Mouse (Mus musculus) lung, embryonic 14.5 days (tissue): ENCODE data around the gene Tmem120b. TPM values are rescaled to one million over a fixed set of nuclear protein-coding genes. Genes with fewer than 3 reads are reported as not detected.

ENCODE experiments used
- ATAC-seq: fragments of 200-750 bp; cut with Nextera tagmentation; 2 replicates; pipeline ENCODE4 v1.8.0; 2017; ENCODE audit warnings: mild to moderate bottlenecking, moderate TSS enrichment, moderate library complexity; ENCODE audit not compliant: insufficient read depth
- DNase-seq: peaks from one replicate; pipeline ENCODE4 v3.0.0-alpha.2; 2015
- H3K27ac ChIP-seq: fragments of 300-500 bp; sonication (generic); 2 replicates; pipeline ENCODE4 v1.5.1; 2014; ENCODE audit warnings: low read depth, mild to moderate bottlenecking, moderate library complexity
- H3K27me3 ChIP-seq: fragments of 300-500 bp; sonication (generic); 2 replicates; pipeline ENCODE4 v1.6.1; 2014; ENCODE audit warnings: low read length, control low read depth; ENCODE audit not compliant: insufficient read depth
- H3K36me3 ChIP-seq: fragments of 300-500 bp; sonication (generic); 2 replicates; pipeline ENCODE4 v1.6.1; 2014; ENCODE audit warnings: control low read depth; ENCODE audit not compliant: insufficient read depth
- H3K4me1 ChIP-seq: fragments of 300-500 bp; sonication (generic); 2 replicates; pipeline ENCODE4 v1.6.1; 2014; ENCODE audit warnings: antibody characterized with exemption, control low read depth; ENCODE audit not compliant: insufficient read depth
- H3K4me2 ChIP-seq: fragments of 300-500 bp; sonication (generic); 2 replicates; pipeline ENCODE4 v1.6.1; 2014; ENCODE audit warnings: mild to moderate bottlenecking
- H3K4me3 ChIP-seq: fragments of 300-500 bp; sonication (generic); 2 replicates; pipeline ENCODE4 v1.5.1; 2014; ENCODE audit warnings: low read depth, low read length
- H3K9ac ChIP-seq: fragments of 300-500 bp; sonication (generic); 2 replicates; pipeline ENCODE4 v1.6.1; 2014
- H3K9me3 ChIP-seq: fragments of 300-500 bp; sonication (generic); 2 replicates; pipeline ENCODE4 v1.6.1; 2016; ENCODE audit warnings: low read depth, low read length, control low read depth
- CTCF ChIP-seq: IDR thresholded peaks from 2 replicates; pipeline ENCODE4 v1.5.1; 2016; ENCODE audit warnings: antibody characterized with exemption, low read depth
- WGBS: fragments of 180-500 bp; shearing (Covaris S2); extraction: QIAGEN DNeasy Blood & Tissue Kit; methylation state at CpG from one replicate; pipeline ENCODE4 v1.1.7; 2014; 5-methylcytosine and 5-hydroxymethylcytosine counted together
- polyA plus RNA-seq: library from polyadenylated mRNA; unstranded; fragments of >200 nt; fragmentation: Nextera tagmentation; extraction: Ambion mirVana; gene quantifications from 2 replicates; pipeline ENCODE4 v1.2.1, GENCODE M21; 2014

Gene Tmem120b
- polyA plus RNA-seq, 1 experiment from 2014 or later: 10.0 TPM

DNA sequence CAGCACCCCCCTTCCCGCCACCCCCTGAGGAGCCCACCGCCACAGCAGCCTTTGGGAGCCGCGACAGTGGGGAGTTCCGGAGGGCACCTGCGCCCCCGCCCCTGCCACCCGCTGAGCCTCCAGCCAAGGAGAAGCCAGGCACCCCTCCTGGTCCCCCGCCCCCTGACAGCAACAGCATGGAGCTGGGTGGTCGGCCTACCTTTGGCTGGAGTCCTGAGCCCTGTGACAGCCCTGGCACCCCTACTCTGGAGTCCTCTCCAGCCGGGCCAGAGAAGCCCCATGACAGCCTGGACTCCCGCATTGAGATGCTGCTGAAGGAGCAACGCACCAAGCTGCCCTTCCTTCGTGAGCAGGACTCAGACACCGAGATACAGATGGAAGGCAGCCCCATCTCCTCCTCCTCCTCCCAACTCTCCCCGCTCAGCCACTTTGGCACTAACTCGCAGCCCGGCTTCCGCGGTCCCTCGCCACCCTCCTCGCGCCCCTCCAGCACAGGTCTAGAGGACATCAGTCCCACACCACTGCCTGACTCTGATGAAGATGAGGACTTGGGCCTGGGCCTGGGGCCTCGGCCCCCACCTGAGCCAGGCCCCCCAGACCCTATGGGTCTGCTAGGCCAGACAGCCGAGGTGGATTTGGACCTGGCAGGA is 80.0 kb downstream of the Tmem120b start:
- Histone ChIP-seq H3K36me3 (peaks cover 79% of the 10 kb centered on the region), H3K27ac (no peak overlapping the region), H3K9me3 (no peaks in the 10 kb centered on the region), H3K4me1 (peaks cover 23% of the 10 kb centered on the region), H3K4me3 (no peak overlapping the region), H3K27me3 (no peaks in the 10 kb centered on the region), H3K4me2 (peak overlapping the region; percentile 5; the same call in 1 of the 2 replicates), H3K9ac (no peak overlapping the region; the same call in 1 of the 2 replicates)
- 78% methylated on average over 25 of the region's 25 CpGs for WGBS
- DNase-seq (no peak), ATAC-seq (no peak)
- no peak for TF ChIP-seq CTCF

DNA sequence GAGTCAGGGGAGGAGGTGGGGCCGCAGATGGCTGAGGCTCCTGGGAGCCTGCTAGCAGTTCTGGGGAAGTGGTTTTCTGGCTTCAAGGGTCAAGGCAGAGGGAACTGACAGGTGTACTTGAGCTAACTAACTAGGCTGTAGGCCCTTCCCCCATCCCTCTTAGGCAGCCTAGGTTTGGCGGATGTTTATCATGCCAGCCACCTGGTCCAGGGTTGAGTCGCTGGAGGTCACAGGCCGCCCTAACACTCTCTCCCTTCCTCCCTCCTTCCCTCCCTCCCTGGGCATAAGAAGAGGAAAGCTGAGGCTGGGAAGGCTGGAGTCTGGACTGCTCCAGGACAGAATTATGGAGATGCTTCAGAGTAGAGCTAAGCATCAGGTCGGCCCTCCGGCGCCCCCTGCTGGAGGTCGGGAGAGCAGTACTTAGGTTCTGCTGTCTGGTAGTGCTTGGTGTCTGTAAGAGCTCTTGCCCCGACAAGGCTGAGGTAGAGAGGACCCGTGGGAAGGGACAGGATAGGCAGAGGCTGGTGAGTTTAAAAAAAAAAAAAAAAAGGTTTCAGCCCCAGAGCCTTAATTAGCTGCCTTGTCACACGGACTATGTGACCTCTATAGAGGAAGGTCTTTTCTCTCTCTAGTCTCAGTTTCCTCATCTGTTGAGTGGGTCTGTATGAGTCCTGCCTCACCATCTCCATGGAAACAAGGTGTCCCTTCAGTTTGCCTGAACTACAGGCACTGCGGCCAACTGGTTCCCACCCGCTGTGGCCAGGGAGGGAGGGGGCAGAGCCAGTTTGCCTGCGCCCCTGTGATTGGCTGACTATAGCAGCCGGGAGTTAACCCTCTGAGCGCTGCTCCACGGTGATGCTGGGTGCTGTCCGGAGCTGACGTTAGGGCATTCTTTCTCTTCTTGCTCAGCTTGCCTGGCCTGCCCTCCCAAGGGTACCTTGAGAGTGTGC is 81.5 kb downstream of the Tmem120b start:
- Histone ChIP-seq H3K9ac (peak overlapping the region; percentile 31), H3K4me1 (peaks cover 15% of the 10 kb centered on the region; the same call in 1 of the 2 replicates), H3K4me2 (peak overlapping the region; percentile 62), H3K4me3 (peak overlapping the region; percentile 38), H3K9me3 (no peaks in the 10 kb centered on the region), H3K27me3 (no peaks in the 10 kb centered on the region), H3K27ac (no peak overlapping the region), H3K36me3 (peaks cover 86% of the 10 kb centered on the region)
- peak; percentile 96 for TF ChIP-seq CTCF
- WGBS: 5% methylated on average over 19 of the region's 19 CpGs
- DNase-seq: peak; percentile 95
- peak; percentile 84 for ATAC-seq

DNA sequence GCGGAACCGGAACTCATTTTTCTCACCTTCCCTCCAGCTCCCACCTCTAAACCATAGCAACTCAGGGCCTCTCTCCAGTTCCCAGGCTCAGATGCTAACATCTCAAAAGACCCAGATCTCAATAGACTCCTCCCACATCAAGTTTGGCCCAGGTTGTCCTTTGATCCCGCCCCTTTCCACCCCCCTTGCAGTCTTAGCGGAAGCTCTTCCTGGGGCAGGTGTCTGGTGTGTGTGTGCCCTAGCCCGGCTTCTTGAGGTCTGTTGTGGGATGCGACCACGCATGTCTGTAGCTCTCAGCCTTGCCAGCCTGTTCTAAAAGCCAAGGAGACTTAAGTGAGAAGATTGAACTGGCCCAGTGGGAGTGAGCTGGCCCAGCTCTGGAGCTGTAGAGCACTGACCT is 82.4 kb downstream of the Tmem120b start:
- DNase-seq (no peak), ATAC-seq (no peak)
- Histone ChIP-seq H3K27ac (no peak overlapping the region), H3K9ac (peak overlapping the region; percentile 31; the same call in 1 of the 2 replicates), H3K9me3 (no peaks in the 10 kb centered on the region), H3K4me1 (peaks cover 6% of the 10 kb centered on the region; the same call in 1 of the 2 replicates), H3K36me3 (peaks cover 82% of the 10 kb centered on the region), H3K27me3 (no peaks in the 10 kb centered on the region), H3K4me3 (peak overlapping the region; percentile 38), H3K4me2 (peak overlapping the region; percentile 62)
- TF ChIP-seq CTCF: no peak
- WGBS: 22% methylated on average over 7 of the region's 7 CpGs

DNA sequence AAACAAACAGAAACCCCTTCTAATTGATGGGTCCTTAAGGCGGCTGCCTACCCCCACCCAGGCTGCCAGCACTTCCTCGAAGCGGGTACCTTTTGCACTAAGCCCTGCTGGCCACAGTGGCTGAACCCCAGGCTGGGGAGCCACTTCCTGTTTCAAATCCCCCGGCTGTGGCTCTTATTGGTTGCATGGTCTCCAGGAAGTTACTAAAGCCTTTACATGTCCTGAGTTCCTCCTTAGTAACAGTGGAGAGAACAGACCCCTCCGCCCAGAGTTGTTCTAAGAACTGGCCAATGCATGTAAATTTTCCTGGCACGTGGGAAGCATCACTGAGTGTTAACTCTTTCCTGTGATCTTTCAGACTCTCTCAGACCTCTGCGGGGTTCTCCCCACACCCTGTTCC is 82.9 kb downstream of the Tmem120b start:
- H3K36me3 ChIP-seq: peaks cover 82% of the 10 kb centered on the region
- no peak overlapping the region for H3K27ac ChIP-seq
- no peaks in the 10 kb centered on the region for H3K27me3 ChIP-seq
- H3K4me1 ChIP-seq: peaks cover 6% of the 10 kb centered on the region; the same call in 1 of the 2 replicates
- peak; percentile 67 for DNase-seq
- ATAC-seq: no peak
- H3K4me2 ChIP-seq: peak overlapping the region; percentile 62
- TF ChIP-seq CTCF: no peak
- H3K9ac ChIP-seq: no peak overlapping the region
- peak overlapping the region; percentile 38; the same call in 1 of the 2 replicates for H3K4me3 ChIP-seq
- WGBS: 17% methylated on average over 7 of the region's 7 CpGs
- H3K9me3 ChIP-seq: no peaks in the 10 kb centered on the region

DNA sequence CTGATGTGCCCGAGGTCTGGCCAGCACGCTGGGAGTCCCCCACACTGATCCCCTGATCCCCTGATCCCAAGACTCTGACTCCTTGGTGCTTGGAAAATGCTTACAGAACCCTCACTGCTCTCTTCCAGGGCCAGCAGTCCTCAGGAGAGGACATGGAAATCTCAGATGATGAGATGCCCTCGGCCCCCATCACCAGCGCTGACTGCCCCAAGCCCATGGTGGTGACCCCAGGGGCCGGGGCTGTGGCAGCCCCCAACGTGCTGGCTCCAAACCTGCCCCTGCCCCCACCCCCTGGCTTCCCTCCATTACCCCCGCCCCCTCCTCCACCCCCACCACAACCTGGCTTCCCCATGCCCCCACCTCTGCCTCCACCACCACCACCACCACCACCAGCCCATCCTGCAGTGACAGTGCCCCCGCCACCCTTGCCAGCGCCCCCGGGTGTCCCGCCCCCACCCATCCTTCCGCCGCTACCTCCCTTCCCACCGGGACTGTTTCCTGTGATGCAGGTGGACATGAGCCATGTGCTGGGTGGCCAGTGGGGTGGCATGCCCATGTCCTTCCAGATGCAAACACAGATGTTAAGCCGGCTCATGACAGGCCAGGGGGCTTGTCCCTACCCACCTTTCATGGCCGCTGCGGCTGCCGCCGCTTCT is 83.6 kb downstream of the Tmem120b start:
- TF ChIP-seq CTCF: no peak
- H3K4me3 ChIP-seq: no peak overlapping the region
- no peak overlapping the region for H3K27ac ChIP-seq
- 93% methylated on average over 18 of the region's 19 CpGs for WGBS
- H3K36me3 ChIP-seq: peaks cover 82% of the 10 kb centered on the region
- DNase-seq: no peak
- H3K4me2 ChIP-seq: no peak overlapping the region
- ATAC-seq: no peak
- H3K4me1 ChIP-seq: peaks cover 6% of the 10 kb centered on the region; the same call in 1 of the 2 replicates
- H3K27me3 ChIP-seq: no peaks in the 10 kb centered on the region
- H3K9ac ChIP-seq: no peak overlapping the region
- H3K9me3 ChIP-seq: no peaks in the 10 kb centered on the region

DNA sequence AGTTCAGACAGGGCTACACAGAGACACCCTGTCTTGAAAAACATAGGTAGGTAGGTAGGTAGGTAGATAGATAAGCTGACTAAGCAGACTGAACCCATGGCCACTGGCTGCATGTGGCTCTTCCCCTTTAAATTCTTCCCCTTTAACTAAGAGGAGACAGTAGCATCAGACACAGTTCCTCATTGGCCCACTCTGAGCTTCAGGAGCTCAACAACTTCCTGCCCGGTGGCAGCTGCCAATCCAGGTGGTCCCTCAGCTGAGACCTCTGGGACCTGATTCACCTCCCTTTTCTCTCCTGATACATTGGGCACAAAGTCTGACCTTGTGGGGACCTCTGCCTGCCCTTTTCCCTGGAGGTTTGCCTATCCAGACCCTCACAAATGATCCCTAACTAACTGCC is 84.7 kb downstream of the Tmem120b start:
- ATAC-seq: no peak
- Histone ChIP-seq H3K27me3 (no peaks in the 10 kb centered on the region), H3K9me3 (no peaks in the 10 kb centered on the region), H3K27ac (no peak overlapping the region), H3K36me3 (peaks cover 82% of the 10 kb centered on the region), H3K4me1 (peaks cover 6% of the 10 kb centered on the region; the same call in 1 of the 2 replicates), H3K4me2 (no peak overlapping the region), H3K9ac (no peak overlapping the region), H3K4me3 (no peak overlapping the region)
- WGBS: 74% methylated on average over 1 of the region's 1 CpGs
- no peak for TF ChIP-seq CTCF
- DNase-seq: no peak

DNA sequence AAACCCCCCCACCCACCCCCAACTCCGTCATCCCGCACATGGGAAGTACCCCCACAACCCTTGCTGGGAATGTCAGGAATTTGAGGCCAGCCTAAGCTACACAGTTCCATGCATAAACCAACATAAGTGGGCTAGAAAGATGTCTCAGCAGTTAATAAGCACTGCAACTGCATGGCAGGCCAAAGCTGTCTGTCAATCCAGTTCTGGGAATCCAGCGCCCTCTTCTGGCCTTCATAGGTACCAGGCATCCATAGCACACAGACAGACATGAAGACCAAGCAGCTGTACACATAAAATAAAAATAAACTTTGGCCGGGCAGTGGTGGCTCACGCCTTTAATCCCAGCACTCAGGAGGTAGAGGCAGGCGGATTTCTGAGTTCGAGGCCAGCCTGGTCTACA is 87.2 kb downstream of the Tmem120b start:
- H3K9me3 ChIP-seq: no peaks in the 10 kb centered on the region
- no peak overlapping the region for H3K27ac ChIP-seq
- WGBS: 33% methylated on average over 7 of the region's 7 CpGs
- DNase-seq (peak; percentile 87), ATAC-seq (0 out of 2 replicates have a peak, but pooled peaks have one; percentile 33)
- no peaks in the 10 kb centered on the region for H3K27me3 ChIP-seq
- H3K36me3 ChIP-seq: peaks cover 88% of the 10 kb centered on the region
- 0 out of 2 replicates have a peak, but pooled peaks cover 3% of the 10 kb centered on the region for H3K4me1 ChIP-seq
- H3K4me3 ChIP-seq: no peak overlapping the region
- peak; percentile 78 for TF ChIP-seq CTCF
- H3K4me2 ChIP-seq: no peak overlapping the region
- H3K9ac ChIP-seq: no peak overlapping the region
